Mouse (Mus musculus) stomach, embryonic 15.5 days (tissue): ENCODE measurements around the gene Acat2. TPM values are rescaled to one million over a fixed set of nuclear protein-coding genes. Genes with fewer than 3 reads are reported as not detected.
"Not testable (repeated sequence)": the region's sequence is repeated elsewhere in the genome, so short reads cannot be mapped to it uniquely, and the experiment has no call there.

Source experiments
- ATAC-seq: fragments of 200-750 bp; cut with Nextera tagmentation; 2 replicates; pipeline ENCODE4 v1.8.0; 2017; ENCODE audit warnings: low read depth, moderate number of reproducible peaks, moderate TSS enrichment; ENCODE audit not compliant: insufficient read depth, low FRiP score
- H3K27ac ChIP-seq: fragments of 300-500 bp; sonication (generic); 2 replicates; pipeline ENCODE4 v1.5.1; 2015; ENCODE audit warnings: mild to moderate bottlenecking, inconsistent platforms
- H3K27me3 ChIP-seq: fragments of 300-500 bp; sonication (generic); replicated peaks from 2 replicates; pipeline ENCODE4 v1.6.1; 2015; ENCODE audit warnings: inconsistent platforms
- H3K36me3 ChIP-seq: fragments of 300-500 bp; sonication (generic); 2 replicates; pipeline ENCODE4 v1.6.1; 2015; ENCODE audit warnings: inconsistent platforms
- H3K4me1 ChIP-seq: fragments of 300-500 bp; sonication (generic); 2 replicates; pipeline ENCODE4 v1.6.1; 2015; ENCODE audit warnings: inconsistent platforms
- H3K4me2 ChIP-seq: fragments of 300-500 bp; sonication (generic); 2 replicates; pipeline ENCODE4 v1.6.1; 2015; ENCODE audit warnings: mild to moderate bottlenecking, inconsistent platforms
- H3K4me3 ChIP-seq: fragments of 300-500 bp; sonication (generic); replicated peaks from 2 replicates; pipeline ENCODE4 v1.5.1; 2015; ENCODE audit warnings: inconsistent platforms
- H3K9ac ChIP-seq: fragments of 300-500 bp; sonication (generic); 2 replicates; pipeline ENCODE4 v1.6.1; 2015; ENCODE audit warnings: inconsistent platforms
- H3K9me3 ChIP-seq: fragments of 300-500 bp; sonication (generic); 2 replicates; pipeline ENCODE4 v1.6.1; 2016; ENCODE audit warnings: inconsistent platforms
- WGBS: fragments of 180-500 bp; shearing (Covaris S2); methylation state at CpG from one replicate; pipeline ENCODE4 v1.1.7; 2015; 5-methylcytosine and 5-hydroxymethylcytosine counted together
- polyA plus RNA-seq: library from polyadenylated mRNA; unstranded; fragments of >200 nt; fragmentation: Nextera tagmentation; extraction: Ambion mirVana; gene quantifications from 2 replicates; pipeline ENCODE4 v1.2.1, GENCODE M21; 2015

Gene Acat2
- polyA plus RNA-seq, 1 experiment from 2014 or later: 146 TPM

DNA sequence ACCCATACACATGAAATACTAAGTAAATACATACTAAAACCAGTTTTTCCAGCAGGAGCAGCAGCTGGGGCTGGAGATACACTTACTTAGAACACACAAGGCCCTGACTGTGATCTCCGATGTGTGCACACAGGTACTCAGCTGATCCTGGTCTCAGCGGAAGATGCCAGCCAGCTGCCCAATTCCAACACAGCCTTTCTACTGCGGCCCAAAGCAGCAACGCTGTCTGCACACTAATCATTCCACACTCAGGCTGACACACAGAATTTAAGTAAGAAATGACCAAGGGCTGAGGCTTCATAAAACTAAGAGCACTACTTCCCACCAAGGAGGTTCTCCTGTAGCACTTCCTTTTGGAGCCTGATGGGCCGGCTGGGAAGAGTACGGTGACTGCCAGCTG is 58.3 kb downstream of the Acat2 start:
- 89% methylated on average over 6 of the region's 6 CpGs for WGBS

DNA sequence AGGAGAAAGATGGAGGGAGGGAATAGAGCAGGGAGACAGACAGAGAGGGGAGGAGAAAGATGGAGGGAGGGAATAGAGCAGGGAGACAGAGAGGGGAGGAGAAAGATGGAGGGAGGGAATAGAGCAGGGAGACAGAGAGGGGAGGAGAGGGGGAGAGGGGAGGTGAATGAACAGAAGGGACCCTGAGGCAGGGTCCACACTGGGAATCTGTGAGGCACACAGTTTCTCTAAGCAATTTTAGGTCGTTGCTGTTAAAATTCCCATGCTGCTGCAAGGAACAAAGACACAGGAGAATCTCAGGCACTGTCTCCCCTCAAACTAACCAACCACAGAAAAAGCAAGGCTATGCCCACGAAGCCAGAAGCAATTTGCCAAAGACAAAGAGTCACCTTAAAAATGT is 61.9 kb downstream of the Acat2 start:
- not testable (repeated sequence) for H3K9ac ChIP-seq, H3K4me3 ChIP-seq, H3K27me3 ChIP-seq, ATAC-seq, H3K4me2 ChIP-seq, H3K4me1 ChIP-seq, H3K9me3 ChIP-seq
- 31% methylated on average over 2 of the region's 2 CpGs for WGBS
- H3K27ac ChIP-seq: peak overlapping the region; percentile 11; the same call in 1 of the 2 replicates
- H3K36me3 ChIP-seq: peaks cover 12% of the 10 kb centered on the region; the same call in 1 of the 2 replicates

More for the DNA sequence above, 58.3 kb downstream of the Acat2 start:
- Histone ChIP-seq H3K27me3 (no peaks in the 10 kb centered on the region), H3K4me2 (no peak overlapping the region), H3K27ac (no peak overlapping the region), H3K4me3 (no peak overlapping the region), H3K9ac (no peak overlapping the region), H3K36me3 (peaks cover 12% of the 10 kb centered on the region), H3K9me3 (no peaks in the 10 kb centered on the region), H3K4me1 (0 out of 2 replicates have a peak, but pooled peaks cover 2% of the 10 kb centered on the region)
- ATAC-seq: no peak

DNA sequence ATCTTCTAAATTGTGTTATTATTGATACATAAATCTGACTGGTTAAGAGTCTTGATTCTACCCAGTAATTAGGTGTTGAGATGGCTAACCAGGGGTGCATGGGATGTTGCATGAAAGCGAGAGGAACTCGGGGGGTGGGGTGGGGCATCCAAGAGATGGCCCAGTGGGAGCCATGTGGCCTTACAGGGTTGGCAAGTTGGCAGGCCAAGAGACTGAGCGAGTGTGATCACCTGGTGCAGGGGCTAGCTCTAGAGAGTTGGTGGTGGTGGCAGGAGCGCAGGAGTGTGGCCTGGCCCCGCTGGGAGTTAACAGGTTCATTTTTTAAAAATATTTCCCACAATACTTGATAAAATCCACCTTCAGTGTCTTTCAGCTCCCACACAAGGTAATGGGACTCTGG is 62.9 kb downstream of the Acat2 start:
- Histone ChIP-seq H3K9ac (no peak overlapping the region), H3K36me3 (peaks cover 9% of the 10 kb centered on the region; the same call in 1 of the 2 replicates), H3K4me3 (no peak overlapping the region), H3K4me1 (no peaks in the 10 kb centered on the region), H3K27me3 (no peaks in the 10 kb centered on the region), H3K9me3 (no peaks in the 10 kb centered on the region), H3K4me2 (no peak overlapping the region), H3K27ac (no peak overlapping the region)
- no peak for ATAC-seq
- WGBS: 75% methylated on average over 5 of the region's 5 CpGs

Other genes with a start within 250 kb of the Acat2 start
- 35.1 and 36.1 TPM in 2 replicates for gene Igf2r, start 191.1 kb downstream of the Acat2 start, polyA plus RNA-seq
- 0.82 and 1.2 TPM in 2 replicates for gene Mas1, start 92.6 kb downstream of the Acat2 start, polyA plus RNA-seq
- 0.06 TPM in 1 of 2 replicates, not detected in the other for gene Mrgprh, start 84.7 kb downstream of the Acat2 start, polyA plus RNA-seq
- 1.0 and 1.3 TPM in 2 replicates for gene Pnldc1, start 50.5 kb downstream of the Acat2 start, polyA plus RNA-seq
- 369 and 399 TPM in 2 replicates for gene Tcp1, start 45.0 kb downstream of the Acat2 start, polyA plus RNA-seq
- gene Mrpl18, start 44.4 kb downstream of the Acat2 start, polyA plus RNA-seq: 147 and 163 TPM in 2 replicates
- 1.2 and 1.6 TPM in 2 replicates for gene Acat3, start 20.1 kb downstream of the Acat2 start, polyA plus RNA-seq
- 119 and 122 TPM in 2 replicates for gene Wtap, start 33.4 kb upstream of the Acat2 start, polyA plus RNA-seq
- 139 and 140 TPM in 2 replicates for gene Sod2, start 46.1 kb upstream of the Acat2 start, polyA plus RNA-seq
- gene Gpr31b, start 91.5 kb upstream of the Acat2 start, polyA plus RNA-seq: not detected in 2 replicates
- gene Tcp10b, start 100.4 kb upstream of the Acat2 start, polyA plus RNA-seq: 0.06 and 0.09 TPM in 2 replicates
- not detected in 2 replicates for gene Unc93a, start 171.1 kb upstream of the Acat2 start, polyA plus RNA-seq